Comparison of ENCODE assay signal across 31 mouse cellular contexts in genomic region chr11:102116241-102116640, GRCm38 (mm10). TPM values are rescaled to one million over a fixed set of nuclear protein-coding genes. Genes with fewer than 3 reads are reported as not detected.
A peak's percentile ranks its signal among the peaks of the same experiment; 100 is the strongest.
DNase-seq lines count a peak whose midpoint lies in the region; ATAC-seq and TF ChIP-seq lines count a peak whose summit lies in the region.
"Had no signal": no experiment of that assay in that cellular context is flagged by ENCODE, and none has a peak within 500 bp of the region (broad histone marks: within the 10 kb centered on the region; RNA-seq: fewer than 3 reads in every experiment).

No protein-coding gene starts in this region.

- peak overlapping the region; percentile 7; the same call in 1 of the 2 replicates for H3K4me2 ChIP-seq in liver, embryonic 11.5 days
- no peak overlapping the region; the same call in 1 of the 2 replicates for H3K4me2 ChIP-seq in liver, embryonic 14.5 days (ENCODE audit: low read depth)
- no peak overlapping the region for H3K4me2 ChIP-seq in heart, embryonic 12.5 days
- H3K4me2 ChIP-seq: forebrain, embryonic 13.5 days; hindbrain, embryonic 12.5 days; hindbrain, embryonic 15.5 days had no signal

- peak; percentile 75 for ATAC-seq in G1E (ENCODE audit: extremely low read depth, insufficient number of reproducible peaks, low FRiP score, poor library complexity, severe bottlenecking)
- ATAC-seq in liver, embryonic 11.5 days (replicated peaks; ENCODE audit: low FRiP score), result no peak; the same call in 1 of the 2 replicates
- ATAC-seq in liver, embryonic 14.5 days (ENCODE audit: insufficient read depth), result peak; percentile 62; the same call in 1 of the 2 replicates
- ATAC-seq in heart, embryonic 12.5 days (ENCODE audit: insufficient number of reproducible peaks, low FRiP score), result no peak
- ATAC-seq in inflammation-experienced regulatory T-cells, adult 6 months, result no peak
- ATAC-seq: forebrain, embryonic 13.5 days; forebrain, embryonic 16.5 days had no signal

- H3K9me3 ChIP-seq in G1E (replicated peaks), result peaks cover 6% of the 10 kb centered on the region
- no peaks in the 10 kb centered on the region for H3K9me3 ChIP-seq in liver, embryonic 11.5 days (ENCODE audit: control insufficient read depth, low read length)
- H3K9me3 ChIP-seq in liver, embryonic 14.5 days (ENCODE audit: control insufficient read depth, low read length), result no peaks in the 10 kb centered on the region; the same call in none of the 2 replicates
- H3K9me3 ChIP-seq in heart, embryonic 12.5 days (replicated peaks), result no peaks in the 10 kb centered on the region
- H3K9me3 ChIP-seq: forebrain, embryonic 10.5 days; forebrain, embryonic 13.5 days; heart, embryonic 10.5 days; hindbrain, embryonic 12.5 days; hindbrain, embryonic 15.5 days had no signal

- no peak for DNase-seq in G1E (ENCODE audit: low spot score)
- DNase-seq in liver, embryonic 11.5 days (ENCODE audit: low spot score), result no peak
- DNase-seq in liver, embryonic 14.5 days (ENCODE audit: low read depth in 3 of 3, low spot score in 3 of 3), result no peak
- DNase-seq in urinary bladder, postnatal 25 days (ENCODE audit: low spot score), result no peak
- DNase-seq: adrenal gland, adult 2 months; adrenal gland, postnatal 14 days; B cell, adult 2 months; cerebellum, adult 11-12 months; cerebellum, adult 8-10 months; cerebellum, postnatal 10 days; gastrocnemius, postnatal 10 days; gastrocnemius, postnatal 36 days; heart, adult 2 months had no signal

- no peak for TF ChIP-seq CTCF in G1E (IDR thresholded peaks at IDR 0.05; ENCODE audit: low read depth, low read length)
- no peak for TF ChIP-seq CTCF in liver, embryonic 14.5 days (IDR thresholded peaks at IDR 0.05; ENCODE audit: low read depth)

- H3K27me3 ChIP-seq in G1E (ENCODE audit: insufficient read depth, low read length), result peaks cover 13% of the 10 kb centered on the region; the same call in 1 of the 2 replicates
- H3K27me3 ChIP-seq in liver, embryonic 11.5 days (replicated peaks; ENCODE audit: control insufficient read depth, insufficient read depth, low read length), result peaks cover 13% of the 10 kb centered on the region
- peaks cover 5% of the 10 kb centered on the region for H3K27me3 ChIP-seq in liver, embryonic 14.5 days (ENCODE audit: control insufficient read depth, insufficient read depth, low read length)
- H3K27me3 ChIP-seq in heart, embryonic 12.5 days (replicated peaks), result peaks cover 11% of the 10 kb centered on the region; the same call in 1 of the 2 replicates
- H3K27me3 ChIP-seq: hindbrain, embryonic 15.5 days had no signal

- peaks cover 58% of the 10 kb centered on the region for H3K4me1 ChIP-seq in G1E (ENCODE audit: insufficient read depth, low read depth, low read length)
- peaks cover 4% of the 10 kb centered on the region for H3K4me1 ChIP-seq in liver, embryonic 11.5 days (replicated peaks; ENCODE audit: control insufficient read depth, insufficient read depth, low read length)
- H3K4me1 ChIP-seq in liver, embryonic 14.5 days (replicated peaks; ENCODE audit: control insufficient read depth in 2 of 2, insufficient read depth in 2 of 2, low read length in 1 of 2), result peaks cover 14 to 24% of the 10 kb centered on the region in 2 experiments
- no peaks in the 10 kb centered on the region for H3K4me1 ChIP-seq in heart, embryonic 12.5 days (replicated peaks)
- H3K4me1 ChIP-seq: forebrain, embryonic 10.5 days; forebrain, embryonic 13.5 days; hindbrain, embryonic 12.5 days; hindbrain, embryonic 15.5 days had no signal

- 36% methylated on average over 8 of the region's 8 CpGs for WGBS in liver, embryonic 11.5 days
- 23% methylated on average over 8 of the region's 8 CpGs for WGBS in liver, embryonic 14.5 days (ENCODE audit: insufficient replicate concordance)
- WGBS in heart, embryonic 12.5 days, result 46% methylated on average over 8 of the region's 8 CpGs

- TF ChIP-seq EP300 in liver, embryonic 14.5 days (IDR thresholded peaks at IDR 0.05; ENCODE audit: low read depth), result no peak

- H3K4me3 ChIP-seq in G1E (ENCODE audit: low read depth, low read length), result no peak overlapping the region; the same call in 1 of the 2 replicates
- no peak overlapping the region for H3K4me3 ChIP-seq in liver, embryonic 11.5 days (ENCODE audit: low read depth, low read length)
- no peak overlapping the region for H3K4me3 ChIP-seq in liver, embryonic 14.5 days (ENCODE audit: insufficient read depth in 1 of 2, low read depth in 2 of 2, low read length in 2 of 2)
- H3K4me3 ChIP-seq in heart, embryonic 12.5 days, result no peak overlapping the region
- H3K4me3 ChIP-seq: forebrain, embryonic 10.5 days; forebrain, embryonic 13.5 days; heart, adult 2 months; heart, embryonic 10.5 days; hindbrain, embryonic 12.5 days; hindbrain, embryonic 15.5 days had no signal

- H3K36me3 ChIP-seq in G1E (replicated peaks), result no peaks in the 10 kb centered on the region
- no peaks in the 10 kb centered on the region for H3K36me3 ChIP-seq in liver, embryonic 11.5 days (ENCODE audit: control insufficient read depth, insufficient read depth, low read length)
- H3K36me3 ChIP-seq in liver, embryonic 14.5 days (replicated peaks; ENCODE audit: control insufficient read depth, insufficient read depth, low read depth), result no peaks in the 10 kb centered on the region
- no peaks in the 10 kb centered on the region for H3K36me3 ChIP-seq in heart, embryonic 12.5 days
- H3K36me3 ChIP-seq: forebrain, embryonic 10.5 days; heart, embryonic 10.5 days; hindbrain, embryonic 12.5 days; hindbrain, embryonic 15.5 days had no signal

- no peak overlapping the region for H3K9ac ChIP-seq in liver, embryonic 11.5 days (ENCODE audit: low read depth, low read length)
- H3K9ac ChIP-seq in liver, embryonic 14.5 days (replicated peaks), result no peak overlapping the region
- H3K9ac ChIP-seq in heart, embryonic 12.5 days, result no peak overlapping the region
- H3K9ac ChIP-seq: forebrain, embryonic 13.5 days; hindbrain, embryonic 12.5 days; hindbrain, embryonic 15.5 days had no signal

- H3K27ac ChIP-seq in liver, embryonic 11.5 days (ENCODE audit: low read depth, low read length), result no peak overlapping the region
- H3K27ac ChIP-seq in liver, embryonic 14.5 days, result no peak overlapping the region; the same call in 1 of the 2 replicates
- no peak overlapping the region for H3K27ac ChIP-seq in heart, embryonic 12.5 days (ENCODE audit: poor library complexity, severe bottlenecking)
- H3K27ac ChIP-seq: forebrain, embryonic 10.5 days; forebrain, embryonic 13.5 days; heart, adult 2 months; heart, embryonic 10.5 days; hindbrain, embryonic 12.5 days; hindbrain, embryonic 15.5 days had no signal

RNA-seq across cellular contexts. Expression of gene Pyy, which starts 8.6 kb away (rescaled TPM):
- total RNA-seq in G1E (2014; fragmentation: Nextera tagmentation) (not detected in 2 replicates), G1E (2017) (not detected in 2 replicates)
- not detected in 2 replicates for polyA plus RNA-seq in G1E (2012)
- polyA plus RNA-seq in liver, embryonic 11.5 days (2014; fragmentation: Nextera tagmentation; extraction: Ambion mirVana), result 1.0 and 2.4 TPM in 2 replicates
- 0.22 and 0.57 TPM in 2 replicates for polyA plus RNA-seq in liver, embryonic 14.5 days (2012; rRNA removed)
- not detected in 2 replicates for polyA plus RNA-seq in liver, embryonic 14.5 days (2014; fragmentation: Nextera tagmentation; extraction: Ambion mirVana)
- not detected in 2 replicates for polyA plus RNA-seq in heart, embryonic 12.5 days (2016; fragmentation: Nextera tagmentation; extraction: Ambion mirVana)
- polyA plus RNA-seq in inflammation-experienced regulatory T-cells, adult 6 months (2017; shearing (Covaris generic)), result not detected
- total RNA-seq: adrenal gland, adult 2 months; adrenal gland, postnatal 14 days; CH12.LX; gastrocnemius, adult 18-20 months; gastrocnemius, postnatal 10 days; gastrocnemius, postnatal 36 days; granulocyte monocyte progenitor cell, adult 5-6 weeks; heart, adult 2 months; heart, postnatal 25 days; hematopoietic stem cell, adult 5-6 weeks; MEL had no signal
- polyA plus RNA-seq: adrenal gland, adult 2 months; embryonic facial prominence, embryonic 11.5 days; forebrain, embryonic 10.5 days; forebrain, embryonic 13.5 days; forebrain, embryonic 16.5 days; heart, adult 2 months; heart, embryonic 14.5 days; heart, postnatal 0 days had no signal

RNA-seq across cellular contexts. Expression of gene Ppy, which starts 15.1 kb away (rescaled TPM):
- not detected in 2 replicates for total RNA-seq in G1E (2014; fragmentation: Nextera tagmentation)
- not detected in 2 replicates for total RNA-seq in G1E (2017)
- polyA plus RNA-seq in G1E (2012), result 0.16 TPM in 1 of 2 replicates, not detected in the other
- not detected in 2 replicates for polyA plus RNA-seq in liver, embryonic 11.5 days (2014; fragmentation: Nextera tagmentation; extraction: Ambion mirVana)
- polyA plus RNA-seq in liver, embryonic 14.5 days (2012; rRNA removed), result not detected in 2 replicates
- not detected in 2 replicates for polyA plus RNA-seq in liver, embryonic 14.5 days (2014; fragmentation: Nextera tagmentation; extraction: Ambion mirVana)
- not detected in 2 replicates for polyA plus RNA-seq in heart, embryonic 12.5 days (2016; fragmentation: Nextera tagmentation; extraction: Ambion mirVana)
- polyA plus RNA-seq in inflammation-experienced regulatory T-cells, adult 6 months (2017; shearing (Covaris generic)), result not detected
- total RNA-seq: adrenal gland, adult 2 months; adrenal gland, postnatal 14 days; CH12.LX; gastrocnemius, adult 18-20 months; gastrocnemius, postnatal 10 days; gastrocnemius, postnatal 36 days; granulocyte monocyte progenitor cell, adult 5-6 weeks; heart, adult 2 months; heart, postnatal 25 days; hematopoietic stem cell, adult 5-6 weeks; MEL had no signal
- polyA plus RNA-seq: adrenal gland, adult 2 months; embryonic facial prominence, embryonic 11.5 days; embryonic facial prominence, embryonic 14.5 days; forebrain, embryonic 10.5 days; forebrain, embryonic 13.5 days; forebrain, embryonic 16.5 days; heart, adult 2 months; heart, embryonic 10.5 days; heart, embryonic 14.5 days; heart, postnatal 0 days; hindbrain, embryonic 12.5 days; hindbrain, embryonic 15.5 days had no signal

RNA-seq across cellular contexts. Expression of gene Mpp2, which starts 27.9 kb away (rescaled TPM):
- total RNA-seq in G1E (2014; fragmentation: Nextera tagmentation) (16.1 and 17.2 TPM in 2 replicates), G1E (2017) (3.1 and 3.4 TPM in 2 replicates)
- polyA plus RNA-seq in G1E (2012), result 11.9 and 13.9 TPM in 2 replicates
- polyA plus RNA-seq in liver, embryonic 11.5 days (2014; fragmentation: Nextera tagmentation; extraction: Ambion mirVana), result 12.1 and 12.8 TPM in 2 replicates
- 11.9 and 13.1 TPM in 2 replicates for polyA plus RNA-seq in liver, embryonic 14.5 days (2012; rRNA removed)
- 7.4 and 10.6 TPM in 2 replicates for polyA plus RNA-seq in liver, embryonic 14.5 days (2014; fragmentation: Nextera tagmentation; extraction: Ambion mirVana)
- 15.4 and 17.8 TPM in 2 replicates for polyA plus RNA-seq in heart, embryonic 12.5 days (2016; fragmentation: Nextera tagmentation; extraction: Ambion mirVana)
- 1 to 10 TPM; 1.8 to 6.9 (median 3.5) TPM for polyA plus RNA-seq in inflammation-experienced regulatory T-cells, adult 6 months (2017; shearing (Covaris generic))
- total RNA-seq: granulocyte monocyte progenitor cell, adult 5-6 weeks had no signal

RNA-seq across cellular contexts. Expression of gene Nags, which starts 29.1 kb away (rescaled TPM):
- total RNA-seq in G1E (2014; fragmentation: Nextera tagmentation) (not detected in 2 replicates), G1E (2017) (0.06 TPM in 1 of 2 replicates, not detected in the other)
- polyA plus RNA-seq in G1E (2012), result not detected in 2 replicates
- 4.9 and 5.1 TPM in 2 replicates for polyA plus RNA-seq in liver, embryonic 11.5 days (2014; fragmentation: Nextera tagmentation; extraction: Ambion mirVana)
- polyA plus RNA-seq in liver, embryonic 14.5 days (2012; rRNA removed), result 10.1 and 11.3 TPM in 2 replicates
- 7.2 and 7.5 TPM in 2 replicates for polyA plus RNA-seq in liver, embryonic 14.5 days (2014; fragmentation: Nextera tagmentation; extraction: Ambion mirVana)
- polyA plus RNA-seq in heart, embryonic 12.5 days (2016; fragmentation: Nextera tagmentation; extraction: Ambion mirVana), result 0.11 TPM in 1 of 2 replicates, not detected in the other
- under 1 TPM in 1 of 3 experiments, not detected in 2; 0.28 TPM for polyA plus RNA-seq in inflammation-experienced regulatory T-cells, adult 6 months (2017; shearing (Covaris generic))
- total RNA-seq: CH12.LX; gastrocnemius, adult 18-20 months; gastrocnemius, postnatal 10 days; gastrocnemius, postnatal 36 days; granulocyte monocyte progenitor cell, adult 5-6 weeks; heart, adult 2 months; heart, postnatal 25 days had no signal
- polyA plus RNA-seq: embryonic facial prominence, embryonic 11.5 days; forebrain, embryonic 10.5 days; forebrain, embryonic 13.5 days; forebrain, embryonic 16.5 days; heart, embryonic 14.5 days; heart, postnatal 0 days; hindbrain, embryonic 12.5 days; hindbrain, embryonic 15.5 days had no signal

RNA-seq across cellular contexts. Expression of gene Tmem101, which starts 40.0 kb away (rescaled TPM):
- total RNA-seq in G1E (2014; fragmentation: Nextera tagmentation) (8.3 and 10.2 TPM in 2 replicates), G1E (2017) (12.9 and 16.7 TPM in 2 replicates)
- 8.1 and 14.3 TPM in 2 replicates for polyA plus RNA-seq in G1E (2012)
- polyA plus RNA-seq in liver, embryonic 11.5 days (2014; fragmentation: Nextera tagmentation; extraction: Ambion mirVana), result 25.7 and 26.0 TPM in 2 replicates
- 8.9 and 9.2 TPM in 2 replicates for polyA plus RNA-seq in liver, embryonic 14.5 days (2012; rRNA removed)
- polyA plus RNA-seq in liver, embryonic 14.5 days (2014; fragmentation: Nextera tagmentation; extraction: Ambion mirVana), result 7.8 and 8.5 TPM in 2 replicates
- polyA plus RNA-seq in heart, embryonic 12.5 days (2016; fragmentation: Nextera tagmentation; extraction: Ambion mirVana), result 36.8 and 37.6 TPM in 2 replicates
- 10 to 100 TPM; 11.9 to 15.3 (median 13.9) TPM for polyA plus RNA-seq in inflammation-experienced regulatory T-cells, adult 6 months (2017; shearing (Covaris generic))

Comparison
In these comparisons a context has a peak if more than half of its experiments do, and no peak if none do; other contexts are left out.
1. ATAC-seq: peak in G1E (single experiment) and liver, embryonic 14.5 days (single experiment); none in liver, embryonic 11.5 days (single experiment), heart, embryonic 12.5 days (single experiment) and inflammation-experienced regulatory T-cells, adult 6 months (single experiment).